Mouse (Mus musculus) adrenal gland, postnatal 14 days (tissue): ENCODE data around the gene Sgtb. TPM values are rescaled to one million over a fixed set of nuclear protein-coding genes. Genes with fewer than 3 reads are reported as not detected.

ENCODE experiments used
- DNase-seq: peaks from one replicate; pipeline ENCODE4 v3.0.0; 2021; ENCODE audit warnings: mixed read lengths
- total RNA-seq: library from RNA; stranded (reverse); gene quantifications from 2 replicates; pipeline ENCODE4 v1.2.3, GENCODE M21; 2021

Gene Sgtb
- total RNA-seq, 1 experiment from 2014 or later: 7.1 TPM

- DNase-seq: peak; percentile 61
Measured at GRCm38 (mm10) chr13:104109816-104110521, 428 bp downstream of the Sgtb start.

GRCm38 (mm10) chr13:104110526-104110925 is 985 bp downstream of the Sgtb start:
- DNase-seq: no peak

GRCm38 (mm10) chr13:104112266-104112900 is 2.8 kb downstream of the Sgtb start:
- DNase-seq: no peak

- DNase-seq: no peak
Measured at GRCm38 (mm10) chr13:104113782-104114181, 4.2 kb downstream of the Sgtb start.

GRCm38 (mm10) chr13:104114827-104115226 is 5.3 kb downstream of the Sgtb start:
- DNase-seq: no peak

- no peak for DNase-seq
Measured at GRCm38 (mm10) chr13:104122078-104122840, 12.7 kb downstream of the Sgtb start.

GRCm38 (mm10) chr13:104123662-104124381 is 14.3 kb downstream of the Sgtb start:
- no peak for DNase-seq

GRCm38 (mm10) chr13:104132561-104132960 is 23.0 kb downstream of the Sgtb start:
- no peak for DNase-seq

- no peak for DNase-seq
Measured at GRCm38 (mm10) chr13:104134510-104135085, 25.1 kb downstream of the Sgtb start.

- peak; percentile 89 for DNase-seq
Measured at GRCm38 (mm10) chr13:104139369-104140209, 30.0 kb downstream of the Sgtb start.

- DNase-seq: no peak
Measured at GRCm38 (mm10) chr13:104144871-104145270, 35.3 kb downstream of the Sgtb start.

GRCm38 (mm10) chr13:104145646-104146045 is 36.1 kb downstream of the Sgtb start:
- DNase-seq: peak; percentile 15

- no peak for DNase-seq
Measured at GRCm38 (mm10) chr13:104154180-104154579, 44.6 kb downstream of the Sgtb start.

GRCm38 (mm10) chr13:104155106-104155505 is 45.6 kb downstream of the Sgtb start:
- DNase-seq: no peak

GRCm38 (mm10) chr13:104155686-104156085 is 46.1 kb downstream of the Sgtb start:
- no peak for DNase-seq

GRCm38 (mm10) chr13:104171711-104172110 is 62.2 kb downstream of the Sgtb start:
- DNase-seq: peak; percentile 3

GRCm38 (mm10) chr13:104172498-104172897 is 63.0 kb downstream of the Sgtb start:
- DNase-seq: no peak

GRCm38 (mm10) chr13:104176874-104177273 is 67.3 kb downstream of the Sgtb start:
- no peak for DNase-seq

GRCm38 (mm10) chr13:104177796-104178649 is 68.5 kb downstream of the Sgtb start, which contains the start of gene Trappc13:
Gene Trappc13 (minus strand): TSS chr13:104178469.
- peak; percentile 56 for DNase-seq

GRCm38 (mm10) chr13:104178650-104179121 is 69.1 kb downstream of the Sgtb start, which contains the start of gene Trim23:
Gene Trim23 (plus strand): TSS chr13:104178797.
- DNase-seq: peak; percentile 98
